Mouse (Mus musculus) large intestine, adult 2 months (tissue): Measurements from ENCODE around the gene Pex5. TPM values are rescaled to one million over a fixed set of nuclear protein-coding genes. Genes with fewer than 3 reads are reported as not detected.

Source experiments
- DNase-seq: peaks from one replicate; pipeline ENCODE4 v3.0.0-alpha.2; 2012; ENCODE audit warnings: low read depth, low spot score
- WGBS: fragments of 180-500 bp; shearing (Covaris S2); methylation state at CpG from one replicate; pipeline ENCODE4 v1.1.7; 2018; 5-methylcytosine and 5-hydroxymethylcytosine counted together
- polyA plus RNA-seq: library from polyadenylated mRNA; depleted of rRNA; stranded (reverse); fragments of >200 nt; gene quantifications from 2 replicates; pipeline ENCODE4 v1.2.3, GENCODE M21; 2012; rRNA removed

Gene Pex5
- polyA plus RNA-seq, 1 experiment: 24.9 TPM

GRCm38 (mm10) chr6:124375435-124375884, 39.4 kb downstream of the Pex5 start:
- no peak for DNase-seq
- WGBS: 40% methylated on average over 11 of the region's 11 CpGs

- WGBS: 62% methylated on average over 4 of the region's 4 CpGs
- DNase-seq: no peak
Observed at GRCm38 (mm10) chr6:124374683-124375082, 40.2 kb downstream of the Pex5 start.

GRCm38 (mm10) chr6:124373584-124374206, 41.2 kb downstream of the Pex5 start:
- 87% methylated on average over 6 of the region's 6 CpGs for WGBS
- DNase-seq: no peak

DNA sequence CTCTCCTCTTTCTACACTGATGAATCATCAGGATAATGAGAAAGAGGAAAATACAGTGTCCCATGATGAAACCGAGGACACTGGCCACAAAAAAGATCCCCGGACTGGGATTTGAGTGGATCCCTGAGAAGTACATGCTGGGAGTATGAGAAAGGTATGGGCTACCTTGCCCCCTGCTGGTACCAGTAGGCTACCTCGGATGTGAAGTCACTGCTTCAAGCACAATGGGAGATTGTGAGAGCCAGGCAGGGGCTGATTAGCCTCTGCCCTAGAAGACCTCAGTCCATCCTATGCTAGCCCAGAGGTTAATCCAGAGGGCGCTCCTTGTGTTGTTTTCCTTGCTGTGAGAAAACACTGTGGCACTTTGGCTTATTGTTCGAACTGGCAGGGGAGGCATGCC, 50.5 kb downstream of the Pex5 start:
- WGBS: 49% methylated on average over 5 of the region's 5 CpGs

DNA sequence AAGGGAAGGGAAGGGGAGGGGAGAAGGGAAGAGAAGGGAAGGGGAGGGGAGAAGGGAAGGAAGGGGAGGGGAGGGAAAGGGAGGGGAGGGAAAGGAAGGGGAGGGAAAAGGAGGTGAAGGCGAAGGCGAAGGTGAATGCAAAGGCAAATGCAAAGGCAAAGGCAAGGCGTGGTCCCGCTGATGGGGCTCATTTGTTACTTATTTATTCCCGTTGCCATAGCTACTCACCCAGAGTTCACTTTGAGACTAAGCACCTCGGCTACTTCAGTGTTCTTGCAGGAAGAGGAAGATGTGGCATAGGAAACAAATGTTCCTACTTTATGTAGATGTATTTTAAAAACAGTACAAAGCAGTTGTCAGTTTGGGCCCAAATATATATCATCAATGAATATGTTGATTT, 54.3 kb downstream of the Pex5 start:
- WGBS: 29% methylated on average over 6 of the region's 6 CpGs
- no peak for DNase-seq

More for the DNA sequence above, 50.5 kb downstream of the Pex5 start:
- DNase-seq: no peak

GRCm38 (mm10) chr6:124358953-124359352, 55.9 kb downstream of the Pex5 start:
- WGBS: 67% methylated on average over 6 of the region's 6 CpGs
- no peak for DNase-seq

GRCm38 (mm10) chr6:124353246-124353645, 61.6 kb downstream of the Pex5 start:
- 19% methylated on average over 2 of the region's 2 CpGs for WGBS
- DNase-seq: no peak

Other genes with a start within 250 kb of the Pex5 start
- not detected in 2 replicates for gene Vmn2r27, start 183.2 kb downstream of the Pex5 start, polyA plus RNA-seq
- gene Cd163, start 110.4 kb downstream of the Pex5 start, polyA plus RNA-seq: 0.53 and 0.84 TPM in 2 replicates
- 0.90 and 1.6 TPM in 2 replicates for gene Clstn3, start 49.7 kb upstream of the Pex5 start, polyA plus RNA-seq
- gene C1rl, start 78.0 kb upstream of the Pex5 start, polyA plus RNA-seq: 1.2 and 1.7 TPM in 2 replicates
- 19.0 and 24.3 TPM in 2 replicates for gene C1ra, start 97.3 kb upstream of the Pex5 start, polyA plus RNA-seq
- 31.4 and 47.1 TPM in 2 replicates for gene C1s1, start 127.3 kb upstream of the Pex5 start, polyA plus RNA-seq
- gene C1rb, start 155.2 kb upstream of the Pex5 start, polyA plus RNA-seq: 0.04 TPM in 1 of 2 replicates, not detected in the other
- gene C1s2, start 221.0 kb upstream of the Pex5 start, polyA plus RNA-seq: 0.02 and 0.18 TPM in 2 replicates
- 211 and 383 TPM in 2 replicates for gene Lpcat3, start 248.0 kb upstream of the Pex5 start, polyA plus RNA-seq